Mouse (Mus musculus): Measurements from ENCODE around the gene Zfp593. TPM values are rescaled to one million over a fixed set of nuclear protein-coding genes. Genes with fewer than 3 reads are reported as not detected.

The Zfp593 gene
- polyA plus RNA-seq, 2 experiments, result 15.8 to 17.3 TPM

DNA sequence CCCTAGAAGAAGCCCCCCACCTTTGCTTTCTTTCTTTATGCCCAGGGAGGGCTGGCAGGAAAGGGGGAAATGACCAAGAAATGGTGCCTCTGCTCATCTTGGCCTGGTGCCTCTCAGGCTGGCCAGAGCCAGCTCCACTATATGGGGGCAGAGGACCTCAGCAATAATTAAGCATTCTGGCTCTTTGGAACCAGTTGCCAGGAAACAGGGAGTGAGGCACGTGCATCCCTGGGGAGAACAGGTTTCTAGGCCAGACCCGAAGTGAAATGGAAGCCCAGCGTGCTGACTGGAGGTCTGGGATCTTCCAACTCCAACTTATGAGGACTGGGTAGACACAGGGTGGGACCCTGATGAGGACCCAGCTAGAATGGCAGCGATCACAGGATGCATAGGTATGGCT lies 864 bp upstream of the Zfp593 start:
- Histone ChIP-seq H3K27me3 (ENCODE audit: control insufficient read depth, insufficient read depth, low read length) (peaks cover 27% of the 10 kb centered on the region), H3K4me1 (ENCODE audit: control insufficient read depth, insufficient read depth, low read length) (peaks cover 23% of the 10 kb centered on the region), H3K4me3 (replicated peaks; ENCODE audit: low read length) (no peak overlapping the region), H3K36me3 (ENCODE audit: control insufficient read depth, insufficient read depth, low read length) (no peaks in the 10 kb centered on the region), H3K9ac (ENCODE audit: low read depth, low read length, severe bottlenecking) (no peak overlapping the region), H3K9me3 (ENCODE audit: control insufficient read depth, low read length) (no peaks in the 10 kb centered on the region), H3K4me2 (replicated peaks; ENCODE audit: low read depth, low read length, severe bottlenecking) (no peak overlapping the region), H3K27ac (replicated peaks; ENCODE audit: low read depth, low read length) (no peak overlapping the region)
- TF ChIP-seq POLR2A (IDR thresholded peaks at IDR 0.05; ENCODE audit: borderline replicate concordance, extremely low read depth, insufficient read depth, insufficient read length), result no peak
- 36% methylated on average over 4 of the region's 4 CpGs for WGBS
- ATAC-seq (ENCODE audit: low FRiP score, low read depth), result no peak
- no peak for DNase-seq (ENCODE audit: low spot score)

GRCm38 (mm10) chr4:134243516-134244250 lies 1.7 kb downstream of the Zfp593 start, which contains the start of gene E130218I03Rik:
TSS of gene E130218I03Rik (plus strand) at chr4:134243662.
- H3K27me3 ChIP-seq (ENCODE audit: control insufficient read depth, insufficient read depth, low read length), result peaks cover 9% of the 10 kb centered on the region
- peak within 1 kb of the TSS; percentile 76 for H3K4me3 ChIP-seq (replicated peaks; ENCODE audit: low read length)
- TF ChIP-seq POLR2A (IDR thresholded peaks at IDR 0.05; ENCODE audit: borderline replicate concordance, extremely low read depth, insufficient read depth, insufficient read length), result no peak
- peak within 1 kb of the TSS; percentile 94 for H3K4me2 ChIP-seq (replicated peaks; ENCODE audit: low read depth, low read length, severe bottlenecking)
- peaks cover 11% of the 10 kb centered on the region for H3K4me1 ChIP-seq (ENCODE audit: control insufficient read depth, insufficient read depth, low read length)
- DNase-seq (ENCODE audit: low spot score), result no peak
- no peaks in the 10 kb centered on the region for H3K9me3 ChIP-seq (ENCODE audit: control insufficient read depth, low read length)
- no peaks in the 10 kb centered on the region for H3K36me3 ChIP-seq (ENCODE audit: control insufficient read depth, insufficient read depth, low read length)
- H3K27ac ChIP-seq (replicated peaks; ENCODE audit: low read depth, low read length), result no peak within 1 kb of the TSS
- no peak within 1 kb of the TSS for H3K9ac ChIP-seq (ENCODE audit: low read depth, low read length, severe bottlenecking)
- no peak for ATAC-seq (ENCODE audit: low FRiP score, low read depth)
- 96% methylated on average over 17 of the region's 17 CpGs for WGBS

GRCm38 (mm10) chr4:134238686-134239085 lies 6.7 kb downstream of the Zfp593 start:
- no peak overlapping the region for H3K27ac ChIP-seq (replicated peaks; ENCODE audit: low read depth, low read length)
- H3K9ac ChIP-seq (ENCODE audit: low read depth, low read length, severe bottlenecking), result no peak overlapping the region
- no peaks in the 10 kb centered on the region for H3K36me3 ChIP-seq (ENCODE audit: control insufficient read depth, insufficient read depth, low read length)
- H3K9me3 ChIP-seq (ENCODE audit: control insufficient read depth, low read length), result no peaks in the 10 kb centered on the region
- no peak for ATAC-seq (ENCODE audit: low FRiP score, low read depth)
- peak overlapping the region; percentile 27; the same call in 1 of the 2 replicates for H3K4me3 ChIP-seq (replicated peaks; ENCODE audit: low read length)
- DNase-seq (ENCODE audit: low spot score), result no peak
- peaks cover 21% of the 10 kb centered on the region for H3K27me3 ChIP-seq (ENCODE audit: control insufficient read depth, insufficient read depth, low read length)
- H3K4me2 ChIP-seq (replicated peaks; ENCODE audit: low read depth, low read length, severe bottlenecking), result peak overlapping the region; percentile 34
- no peak for TF ChIP-seq POLR2A (IDR thresholded peaks at IDR 0.05; ENCODE audit: borderline replicate concordance, extremely low read depth, insufficient read depth, insufficient read length)
- 10% methylated on average over 10 of the region's 10 CpGs for WGBS
- H3K4me1 ChIP-seq (ENCODE audit: control insufficient read depth, insufficient read depth, low read length), result 0 out of 2 replicates have a peak, but pooled peaks cover 6% of the 10 kb centered on the region

- Histone ChIP-seq H3K9ac (ENCODE audit: low read depth, low read length, severe bottlenecking) (peak within 1 kb of the TSS; percentile 44), H3K4me1 (ENCODE audit: control insufficient read depth, insufficient read depth, low read length) (0 out of 2 replicates have a peak, but pooled peaks cover 6% of the 10 kb centered on the region), H3K4me2 (replicated peaks; ENCODE audit: low read depth, low read length, severe bottlenecking) (peak within 1 kb of the TSS; percentile 34), H3K27ac (replicated peaks; ENCODE audit: low read depth, low read length) (no peak within 1 kb of the TSS), H3K36me3 (ENCODE audit: control insufficient read depth, insufficient read depth, low read length) (no peaks in the 10 kb centered on the region), H3K4me3 (replicated peaks; ENCODE audit: low read length) (peak within 1 kb of the TSS; percentile 27), H3K27me3 (ENCODE audit: control insufficient read depth, insufficient read depth, low read length) (peaks cover 21% of the 10 kb centered on the region), H3K9me3 (ENCODE audit: control insufficient read depth, low read length) (no peaks in the 10 kb centered on the region)
- WGBS, result 2% methylated on average over 18 of the region's 18 CpGs
- TF ChIP-seq POLR2A (IDR thresholded peaks at IDR 0.05; ENCODE audit: borderline replicate concordance, extremely low read depth, insufficient read depth, insufficient read length), result no peak
- ATAC-seq (ENCODE audit: low FRiP score, low read depth), result no peak
- no peak for DNase-seq (ENCODE audit: low spot score)
Measured at GRCm38 (mm10) chr4:134238279-134238651, 7.1 kb downstream of the Zfp593 start, which contains the start of gene Cnksr1. TSS of gene Cnksr1 (minus strand) at chr4:134238399.

GRCm38 (mm10) chr4:134237582-134238278 lies 7.7 kb downstream of the Zfp593 start:
- Histone ChIP-seq H3K4me1 (ENCODE audit: control insufficient read depth, insufficient read depth, low read length) (0 out of 2 replicates have a peak, but pooled peaks cover 6% of the 10 kb centered on the region), H3K27ac (replicated peaks; ENCODE audit: low read depth, low read length) (no peak overlapping the region), H3K4me2 (replicated peaks; ENCODE audit: low read depth, low read length, severe bottlenecking) (peak overlapping the region; percentile 34), H3K36me3 (ENCODE audit: control insufficient read depth, insufficient read depth, low read length) (no peaks in the 10 kb centered on the region), H3K27me3 (ENCODE audit: control insufficient read depth, insufficient read depth, low read length) (peaks cover 21% of the 10 kb centered on the region), H3K9ac (ENCODE audit: low read depth, low read length, severe bottlenecking) (peak overlapping the region; percentile 44), H3K9me3 (ENCODE audit: control insufficient read depth, low read length) (no peaks in the 10 kb centered on the region), H3K4me3 (replicated peaks; ENCODE audit: low read length) (peak overlapping the region; percentile 27)
- no peak for ATAC-seq (ENCODE audit: low FRiP score, low read depth)
- WGBS, result 26% methylated on average over 19 of the region's 19 CpGs
- TF ChIP-seq POLR2A (IDR thresholded peaks at IDR 0.05; ENCODE audit: borderline replicate concordance, extremely low read depth, insufficient read depth, insufficient read length), result no peak
- no peak for DNase-seq (ENCODE audit: low spot score)
